Mouse (Mus musculus): Measurements from ENCODE around the gene Sephs1.

Sephs1 gene

DNA sequence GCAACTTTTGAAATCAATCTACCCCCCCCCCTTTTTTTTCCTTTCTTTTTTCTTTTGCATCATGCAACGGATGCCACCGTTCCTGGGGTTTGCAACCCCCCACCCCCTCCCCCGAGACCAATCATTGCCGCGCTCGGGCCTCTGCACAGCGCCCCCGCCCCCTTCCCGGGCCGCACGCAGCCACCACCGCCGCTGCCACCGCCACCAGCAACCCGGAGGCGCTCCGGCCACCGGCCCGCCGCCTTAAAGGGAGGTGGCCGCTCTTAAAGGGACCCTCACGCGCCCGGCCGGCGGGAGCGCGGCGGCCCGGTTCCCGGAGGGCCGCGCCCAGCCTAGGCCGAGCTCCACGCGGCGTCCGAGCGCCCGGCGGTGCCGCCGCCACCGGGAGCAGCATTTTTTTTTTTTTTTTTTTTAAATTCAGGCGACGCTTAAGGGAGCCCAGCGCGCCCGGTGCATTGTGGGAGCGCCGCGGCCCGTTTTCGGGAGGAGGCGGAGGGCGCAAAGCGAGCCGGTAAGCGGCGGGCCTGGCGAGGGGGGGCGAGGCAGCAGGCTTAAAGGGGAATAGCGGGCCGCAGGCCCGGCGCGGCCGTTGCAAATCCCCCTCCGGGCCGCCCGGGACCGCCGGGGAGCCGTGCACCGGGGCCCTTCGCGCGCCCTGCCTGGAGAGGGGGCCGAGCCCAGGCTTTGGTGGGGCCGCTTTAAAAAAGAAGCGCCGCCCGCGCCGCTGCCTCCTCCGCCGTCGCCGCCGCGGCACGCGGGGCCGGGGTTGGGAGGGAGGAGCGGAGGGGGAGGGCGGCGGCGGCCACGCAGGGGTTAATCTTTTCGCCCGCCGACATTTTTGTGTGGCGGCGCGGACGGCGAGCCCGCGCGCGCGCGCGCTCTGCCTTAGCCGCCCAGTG is at the start of gene Sephs1:
TSS of gene Sephs1 (plus strand) at position 215 of the 899 bp plus-strand sequence.
- peak; percentile 94 for DNase-seq

DNA sequence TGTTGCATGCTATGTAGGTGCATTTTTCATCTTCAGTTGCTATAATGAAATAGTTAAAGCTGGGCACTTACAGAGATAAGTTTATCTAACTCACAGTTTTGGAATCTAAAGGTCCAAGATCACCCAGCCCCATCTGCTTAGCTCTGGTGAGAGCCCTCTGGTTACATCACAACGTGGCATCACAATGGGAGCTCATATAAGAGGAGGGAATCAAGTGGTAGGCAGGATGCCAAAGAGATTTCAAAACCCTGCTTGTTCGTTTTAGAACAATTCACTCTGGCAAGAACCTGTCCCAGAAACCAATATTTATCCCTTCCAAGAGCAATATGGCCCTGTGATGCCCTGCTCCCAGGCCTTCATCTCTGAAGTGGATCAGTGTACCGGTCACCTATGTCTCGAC is 49.2 kb upstream of the Sephs1 start:
- no peak for DNase-seq

DNA sequence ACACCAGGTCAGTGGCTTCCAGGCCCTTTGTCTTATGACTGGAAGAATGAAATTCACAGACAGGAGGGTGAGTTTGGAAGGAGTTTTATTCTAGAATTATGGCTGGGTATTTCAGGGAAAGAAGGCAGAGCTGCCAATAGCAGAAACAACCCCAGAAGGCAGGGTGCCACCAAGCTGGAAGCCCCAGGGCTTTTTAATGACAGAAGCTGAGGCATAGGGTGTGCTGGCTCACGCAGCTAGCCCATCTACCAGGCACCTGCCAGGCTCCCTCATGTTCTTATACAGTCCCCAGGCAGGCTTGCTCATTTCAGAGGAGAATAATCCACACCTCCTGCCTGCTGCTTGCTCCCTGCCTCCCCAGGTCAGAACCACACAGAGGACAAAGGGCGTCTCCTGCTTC is 31.9 kb upstream of the Sephs1 start:
- DNase-seq = no peak

DNA sequence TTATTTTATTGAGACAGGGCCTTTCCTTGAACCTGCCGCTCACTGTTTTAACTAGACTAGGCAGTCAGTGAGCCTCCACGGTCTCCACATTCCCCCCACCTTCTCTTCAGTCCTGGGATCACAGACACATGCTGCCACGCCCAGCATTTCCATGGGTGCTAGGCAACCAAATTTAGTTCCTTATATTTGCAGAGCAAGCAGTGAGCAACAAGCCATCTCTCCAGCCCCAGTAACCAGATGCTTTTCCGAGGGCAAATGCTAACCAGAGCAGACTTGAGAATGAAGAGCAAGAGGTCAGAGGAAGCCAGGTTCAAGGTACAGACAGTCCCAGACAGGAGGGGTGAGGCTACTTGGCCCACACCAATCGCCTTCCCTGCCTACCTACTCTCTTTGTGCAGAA is 24.2 kb upstream of the Sephs1 start:
- no peak for DNase-seq

DNA sequence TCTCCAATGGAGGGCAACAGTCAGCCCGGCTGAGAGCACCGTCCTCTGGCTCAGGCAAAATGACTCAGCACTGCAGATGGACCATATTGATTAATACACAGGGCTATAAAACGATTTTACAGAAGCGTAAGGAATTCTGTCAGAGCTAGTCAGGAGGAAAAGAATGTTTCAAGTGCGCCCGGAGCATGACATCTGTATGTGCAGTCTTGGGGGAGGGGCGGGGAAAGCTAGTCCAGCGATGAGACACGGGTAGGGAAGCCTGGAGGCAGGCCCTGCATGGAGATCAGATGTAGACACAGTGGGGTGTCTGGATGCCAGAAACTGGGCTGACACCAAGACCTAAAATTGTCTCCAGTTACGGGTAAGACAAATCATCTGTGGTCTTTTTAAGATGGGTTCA is 23.2 kb upstream of the Sephs1 start:
- DNase-seq = no peak

DNA sequence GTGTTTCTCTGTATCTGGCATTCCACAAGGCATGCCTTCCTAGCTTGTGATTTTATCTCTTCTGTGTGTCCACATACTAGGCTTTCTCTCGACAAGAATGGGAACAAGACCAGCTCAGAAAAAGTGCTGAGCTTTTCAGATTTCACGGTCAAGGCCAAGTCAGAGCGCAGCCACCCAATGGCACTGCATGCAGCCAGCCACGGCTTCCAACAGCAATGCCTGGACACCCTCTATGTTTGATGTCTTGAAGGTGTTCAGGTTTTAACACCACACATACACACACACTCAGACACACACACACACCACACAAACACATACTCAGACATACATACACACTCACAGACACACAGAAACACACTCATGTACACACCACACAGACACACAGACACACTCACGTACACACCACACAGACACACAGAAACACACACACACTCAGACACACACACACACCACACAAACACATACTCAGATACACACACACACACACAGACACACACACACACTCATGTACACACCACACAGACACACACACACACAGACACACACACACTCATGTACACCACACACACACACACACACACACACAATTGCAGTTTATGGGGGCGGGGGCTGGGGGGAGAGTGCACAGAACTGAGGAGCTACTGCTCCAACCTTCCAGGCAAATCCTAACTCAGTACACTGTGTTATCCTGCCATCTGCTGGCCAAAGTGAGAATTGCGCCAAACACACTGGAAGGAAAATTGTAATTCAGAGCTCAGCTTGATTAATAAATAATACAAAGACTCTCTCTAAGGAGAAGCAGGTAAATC is 17.2 kb upstream of the Sephs1 start:
- DNase-seq = peak; percentile 88 to 94

DNA sequence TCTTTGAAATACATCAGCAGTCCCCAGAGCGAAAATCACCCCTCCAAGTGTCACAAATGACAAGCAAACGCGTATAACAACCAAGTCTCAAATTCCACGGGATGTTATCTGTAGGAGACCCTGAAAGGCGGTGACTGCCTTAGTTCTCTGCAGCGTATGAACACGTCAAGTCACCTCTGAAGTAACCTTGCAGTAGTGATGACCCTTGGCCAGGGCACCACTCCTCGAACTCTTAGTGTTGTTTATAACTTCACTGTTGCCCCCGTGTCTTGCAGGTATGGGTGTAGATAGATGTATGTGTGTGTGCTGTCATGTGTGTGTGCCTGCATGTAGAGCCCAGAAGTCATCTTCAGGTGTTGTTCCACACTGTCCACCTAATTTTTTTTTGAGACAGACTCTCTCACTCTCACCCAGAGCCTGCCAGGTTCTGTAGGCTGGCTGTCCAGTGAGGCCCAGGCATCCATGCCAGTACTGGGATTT is 16.5 kb upstream of the Sephs1 start:
- no peak for DNase-seq

DNA sequence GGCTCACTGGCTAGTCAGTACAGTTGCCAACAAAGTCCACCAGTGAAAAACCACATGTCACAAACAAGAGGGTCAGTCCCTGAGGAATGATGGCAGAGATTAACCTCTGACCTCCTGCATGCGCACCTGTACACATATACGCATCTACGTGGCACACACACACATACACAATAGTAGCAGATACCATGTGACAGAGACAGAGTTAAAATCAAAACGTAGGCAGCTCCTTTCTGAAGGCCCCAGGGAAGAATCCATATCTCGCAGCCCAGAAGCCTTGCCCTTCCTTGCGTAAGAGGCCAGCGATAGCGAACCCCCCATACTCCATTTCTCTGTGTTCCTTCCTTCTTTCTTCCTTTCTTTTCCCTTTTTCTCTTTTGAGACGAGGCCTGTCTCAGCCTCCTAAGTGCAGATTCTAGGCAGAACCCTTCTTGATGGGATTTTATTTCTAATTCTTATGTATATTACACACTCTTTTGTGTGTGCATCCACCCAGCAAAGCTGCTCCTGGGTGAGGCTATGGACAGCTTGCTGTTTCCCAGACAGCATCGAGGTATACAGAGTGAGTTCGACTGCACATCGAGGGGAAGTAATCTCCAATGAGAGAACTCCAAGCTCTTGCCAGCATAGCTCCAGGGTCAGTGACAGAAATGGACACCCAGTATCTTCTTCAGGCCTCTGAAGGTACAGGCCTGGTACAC is 13.2 kb upstream of the Sephs1 start:
- DNase-seq = no peak

DNA sequence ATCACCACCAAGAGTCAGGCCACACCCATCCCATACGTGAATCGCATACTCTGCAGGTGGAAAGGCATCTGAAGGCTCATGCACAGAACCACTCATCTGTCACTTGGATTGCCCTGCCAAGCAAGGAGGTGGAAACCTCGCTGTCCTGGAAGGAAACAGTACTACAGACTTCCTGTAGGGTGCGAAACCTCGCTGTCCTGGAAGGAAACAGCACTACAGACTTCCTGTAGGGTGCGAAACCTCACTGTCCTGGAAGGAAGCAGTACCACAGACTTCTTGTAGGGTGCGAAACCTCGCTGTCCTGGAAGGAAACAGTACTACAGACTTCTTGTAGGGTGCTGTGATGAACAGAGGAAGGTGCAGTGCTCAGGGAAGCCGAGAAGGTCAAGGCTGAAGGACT is 8.6 kb upstream of the Sephs1 start:
- DNase-seq = no peak

DNA sequence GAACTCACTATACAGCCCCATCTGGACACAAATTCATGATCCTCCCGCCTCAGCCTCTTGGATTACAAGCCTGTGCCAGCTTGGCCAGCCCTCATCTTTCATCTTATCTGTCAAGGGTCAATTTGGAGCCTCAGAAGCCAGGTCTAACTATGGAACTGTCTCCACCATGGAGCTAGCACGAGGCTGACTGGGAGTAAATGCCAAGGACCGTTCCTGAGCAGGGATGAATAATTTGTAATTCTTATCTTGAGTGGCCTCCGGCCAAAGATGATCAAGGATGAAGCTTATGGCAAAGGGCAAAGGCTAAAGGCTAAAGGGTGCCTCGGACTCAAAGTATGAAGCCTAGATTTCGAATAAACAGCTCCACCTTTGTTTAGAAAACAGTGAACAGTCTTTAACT is 8.0 kb upstream of the Sephs1 start:
- DNase-seq = no peak

DNA sequence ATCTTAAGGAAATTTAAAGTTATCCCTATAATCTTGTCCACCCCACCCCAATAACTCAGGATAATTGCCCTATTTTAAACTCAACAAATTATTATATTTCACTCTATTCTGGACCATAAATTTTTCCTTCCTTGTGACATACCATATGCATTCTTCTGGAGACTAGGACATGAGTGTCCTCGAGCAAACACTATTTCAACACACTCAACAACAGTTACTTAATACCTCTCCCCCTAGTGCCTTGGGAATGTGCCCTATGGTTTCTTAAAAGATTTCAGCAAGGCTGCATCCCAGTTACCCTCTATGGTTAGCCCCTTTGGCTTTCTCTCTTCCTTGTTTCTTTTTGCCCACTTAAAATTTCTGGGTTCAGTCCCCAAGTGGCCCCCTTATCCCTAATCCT is 6.3 kb upstream of the Sephs1 start:
- no peak for DNase-seq

DNA sequence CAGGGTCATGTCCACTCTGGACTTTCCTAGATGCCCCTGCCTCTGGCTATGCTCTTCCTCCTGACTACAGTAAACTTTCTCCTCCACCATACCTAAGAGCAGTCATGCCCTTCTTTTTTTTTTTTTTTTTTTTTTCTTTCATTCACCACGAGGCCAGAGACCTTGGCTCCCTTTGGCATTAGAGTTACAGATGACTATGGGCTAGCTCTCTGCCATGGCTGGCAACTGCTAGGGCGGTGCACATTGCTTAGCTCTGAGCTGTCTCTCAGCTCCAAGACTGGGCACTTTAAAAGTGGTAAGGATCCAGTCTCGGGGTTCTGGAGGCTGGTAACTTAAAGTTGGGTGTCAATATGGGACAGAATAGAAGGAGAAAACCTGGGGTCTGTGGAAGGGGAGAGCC is 5.2 kb upstream of the Sephs1 start:
- no peak for DNase-seq

DNA sequence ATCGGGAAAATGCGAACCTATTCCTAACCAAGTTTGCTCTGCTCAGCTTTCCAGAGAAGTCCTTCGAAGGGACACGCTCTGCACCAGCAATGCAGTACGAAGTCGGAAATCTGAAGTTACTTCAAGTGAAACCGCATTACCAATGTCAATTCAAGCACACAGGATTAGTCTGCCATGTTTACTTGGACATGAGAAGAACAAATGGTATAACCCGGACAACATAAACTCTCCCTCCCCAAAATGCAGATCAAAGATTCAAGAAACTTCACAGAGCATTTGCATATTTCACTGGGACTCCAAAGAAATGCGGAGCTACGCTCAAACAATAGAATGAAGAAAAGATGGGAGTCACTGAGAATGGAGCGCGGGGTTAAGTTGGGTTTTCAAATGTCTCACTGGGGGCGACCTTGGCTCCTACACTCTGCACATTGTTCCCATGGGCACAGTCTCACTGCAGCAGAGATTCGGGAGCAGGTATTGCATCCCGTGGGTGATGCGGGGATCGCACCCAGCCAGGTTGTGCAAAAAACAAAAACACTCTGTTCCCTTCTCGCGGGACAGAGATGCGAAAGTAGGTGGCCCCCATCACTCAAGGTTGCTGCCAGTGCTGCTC is 521 bp upstream of the Sephs1 start:
- DNase-seq = peak; percentile 56

DNA sequence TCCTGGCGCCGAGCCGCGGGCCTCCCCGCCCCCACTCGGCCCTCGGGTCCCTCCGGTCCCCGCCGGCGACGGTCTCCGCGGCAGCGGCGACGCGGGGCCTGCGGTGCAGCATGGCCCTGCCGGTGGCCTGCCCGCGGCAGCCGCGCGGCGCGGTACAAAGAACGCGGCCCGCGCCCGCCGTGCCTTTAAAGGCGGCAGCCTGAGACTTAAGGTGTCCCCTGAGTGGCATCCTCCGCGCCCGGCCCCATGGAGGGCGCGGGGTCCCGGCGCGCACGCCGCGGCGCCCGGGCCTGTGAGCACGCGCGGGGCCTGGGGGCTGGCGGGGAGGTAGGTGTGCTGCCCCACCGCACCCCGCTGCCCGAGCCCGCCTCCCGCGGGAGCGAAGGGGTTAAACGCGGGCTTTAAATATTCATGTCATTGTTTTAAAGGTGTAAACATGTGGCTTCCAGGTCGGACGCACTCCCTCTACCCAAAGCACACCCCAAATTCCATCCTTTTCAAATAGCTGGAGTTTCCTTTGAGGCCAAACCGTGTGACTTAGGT is 956 bp downstream of the Sephs1 start:
- peak; percentile 81 to 82 for DNase-seq

DNA sequence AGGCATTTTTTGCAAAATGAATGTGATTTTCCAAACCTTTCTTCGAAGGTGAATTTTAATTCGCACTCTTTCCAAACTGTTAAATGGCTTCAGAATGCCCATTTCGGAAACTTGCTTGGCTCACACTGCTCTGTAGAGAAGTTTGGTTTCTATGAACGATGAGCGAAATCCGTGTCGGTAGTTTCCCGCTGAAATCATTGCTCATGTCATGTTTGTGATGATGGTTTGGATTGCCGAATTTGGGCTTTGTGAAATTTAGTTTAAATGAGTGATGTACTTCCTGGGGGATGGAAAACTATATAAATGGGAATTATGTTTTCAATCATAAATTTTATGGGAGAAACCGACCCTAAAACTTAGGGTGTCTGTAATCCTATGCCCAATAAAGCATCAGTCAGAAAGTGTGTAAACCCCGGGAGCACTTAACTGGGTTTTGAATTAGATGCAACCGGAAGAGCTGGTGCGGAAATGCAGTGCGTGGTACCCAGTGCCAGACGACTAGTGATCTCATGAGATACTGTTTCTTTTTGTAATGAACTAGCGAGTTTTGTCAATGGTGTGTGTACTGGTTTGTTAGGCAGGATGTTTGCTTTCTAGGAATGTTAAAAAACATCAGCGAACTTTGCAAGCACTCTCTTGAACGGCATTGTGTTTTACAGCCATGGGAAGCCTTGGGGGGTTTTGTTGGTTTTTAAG is 1.8 kb downstream of the Sephs1 start:
- DNase-seq = peak in 1 of 2 experiments; percentile 18

DNA sequence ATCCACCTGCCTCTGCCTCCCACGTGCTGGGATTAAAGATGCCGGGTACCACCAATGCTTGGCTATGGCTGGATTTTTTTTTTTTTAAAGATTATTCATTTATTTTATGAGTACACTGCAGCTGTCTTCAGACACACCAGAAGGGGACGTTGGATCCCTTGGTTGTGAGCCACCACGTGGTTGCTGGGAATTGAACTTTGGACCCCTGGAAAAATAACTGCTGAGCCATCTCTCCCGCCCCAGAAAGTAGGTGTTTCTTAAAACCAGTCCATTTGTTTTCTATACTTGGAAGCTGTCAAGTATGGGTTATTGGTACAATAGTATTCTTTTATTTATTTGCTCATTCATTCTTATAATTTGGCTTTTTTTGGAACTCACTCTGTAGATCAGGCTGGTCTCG is 5.5 kb downstream of the Sephs1 start:
- no peak for DNase-seq

DNA sequence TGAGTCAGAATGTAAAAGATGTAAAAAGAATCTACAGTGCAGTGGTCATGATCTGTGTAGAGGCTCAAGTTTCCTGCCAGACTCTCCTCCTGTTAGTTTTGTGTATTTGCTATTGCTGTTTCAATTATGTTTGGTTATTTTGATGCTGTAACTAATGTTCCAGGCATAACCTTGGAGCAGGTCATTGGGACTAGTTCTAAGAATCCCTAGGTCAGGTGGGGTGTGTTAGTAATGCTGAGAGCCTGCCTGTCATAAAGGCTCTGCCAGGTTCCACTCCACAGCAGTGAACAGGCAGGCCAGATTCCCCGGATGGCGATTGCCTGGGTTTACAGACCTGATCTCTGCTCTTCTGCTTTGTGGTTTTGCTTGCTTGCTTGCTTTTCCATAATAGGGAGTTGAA is 14.2 kb downstream of the Sephs1 start:
- no peak for DNase-seq

DNA sequence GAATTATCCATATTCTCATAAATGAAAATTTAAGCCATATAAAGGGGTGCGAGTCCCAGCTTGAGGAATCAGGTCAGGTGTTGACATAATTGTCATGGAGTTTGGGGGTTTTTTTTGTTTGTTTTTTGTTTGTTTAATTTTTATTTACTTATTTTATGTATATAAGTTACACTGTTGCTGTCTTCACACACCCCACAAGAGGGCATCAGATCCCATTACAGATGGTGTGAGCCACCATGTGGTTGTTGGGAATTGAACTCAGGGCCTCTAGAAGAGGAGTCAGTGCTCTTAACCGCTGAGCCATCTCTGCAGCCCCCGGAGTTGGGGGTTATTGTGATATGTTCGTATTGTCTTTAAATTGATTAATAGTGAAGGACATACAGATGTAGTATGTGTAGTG is 15.6 kb downstream of the Sephs1 start:
- no peak for DNase-seq

DNA sequence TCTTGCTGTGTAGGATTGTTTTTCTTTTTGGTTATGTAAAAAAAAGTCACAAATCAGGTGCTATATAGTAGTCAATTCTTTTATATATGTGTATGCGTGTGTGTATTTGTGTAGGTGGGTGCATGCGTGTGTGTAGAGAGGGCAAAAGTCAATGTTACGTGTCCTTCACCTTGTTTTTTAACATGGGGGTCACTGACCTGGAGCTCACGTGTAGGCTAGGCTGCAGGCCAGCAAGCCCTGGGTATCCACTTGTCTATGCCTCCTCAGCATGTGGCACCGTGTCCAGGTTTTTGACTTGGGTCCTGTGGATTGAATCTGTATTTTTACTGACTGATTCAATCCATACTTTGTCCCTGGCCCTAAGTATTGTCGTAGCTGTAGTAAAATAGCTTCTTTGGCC is 19.3 kb downstream of the Sephs1 start:
- no peak for DNase-seq

DNA sequence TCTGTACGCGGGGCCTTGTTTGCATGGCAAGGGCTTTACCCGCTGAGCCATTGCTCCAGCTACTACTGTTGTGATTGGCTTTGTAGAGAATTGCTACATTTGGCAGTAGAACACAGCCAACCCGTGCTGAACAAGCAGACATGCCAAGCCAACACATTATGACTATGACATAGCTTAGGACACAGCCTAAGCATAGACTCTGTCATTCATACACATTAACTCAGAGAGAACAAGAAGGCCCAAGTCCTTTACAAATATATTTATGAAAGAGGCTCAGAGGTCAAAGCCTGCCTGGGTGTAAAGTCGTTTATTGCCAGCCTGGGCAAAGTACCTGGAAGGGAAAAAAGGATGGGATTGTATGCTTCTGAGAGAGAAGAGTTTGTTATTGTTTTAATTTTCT is 21.0 kb downstream of the Sephs1 start:
- no peak for DNase-seq

DNA sequence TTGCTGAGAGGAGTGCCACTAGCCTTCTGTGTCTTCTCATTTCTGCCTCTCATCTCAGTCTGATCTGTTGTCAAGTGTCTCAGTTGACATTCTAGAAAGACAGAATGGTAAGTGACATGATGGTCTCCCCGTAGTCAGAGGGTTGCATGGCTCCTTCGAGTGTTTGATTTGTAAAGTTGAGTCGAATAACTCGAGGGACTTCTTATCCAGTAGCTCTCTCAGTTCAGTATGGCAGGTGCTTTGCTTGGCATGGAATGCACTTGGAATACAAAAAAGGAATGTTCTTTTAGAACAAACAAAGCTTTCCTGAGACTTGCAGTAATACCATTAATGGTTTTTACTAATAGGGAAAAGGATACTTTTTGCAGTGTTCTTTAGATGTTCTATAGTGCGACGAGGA is 25.8 kb downstream of the Sephs1 start:
- DNase-seq = no peak

DNA sequence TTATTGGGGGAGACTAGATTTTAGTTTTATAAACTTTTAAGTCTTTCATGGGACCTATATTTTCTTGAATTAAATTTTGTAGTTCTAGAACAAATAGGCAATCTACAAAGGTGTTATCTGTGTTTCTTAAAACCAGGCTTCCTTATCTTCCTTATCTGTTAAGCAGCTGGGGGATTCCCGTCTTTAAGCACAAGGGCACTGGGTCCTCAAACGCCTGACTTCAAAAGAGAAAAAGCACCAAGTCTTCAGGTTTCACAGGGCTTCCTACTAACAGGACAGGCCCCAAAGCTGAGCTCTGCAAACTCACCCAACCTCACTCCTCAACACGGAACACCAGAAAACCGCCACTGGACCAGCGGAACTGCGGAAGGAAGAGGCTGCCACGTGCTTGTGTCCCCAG is 26.6 kb downstream of the Sephs1 start:
- no peak for DNase-seq
